Mouse (Mus musculus) right cerebral cortex, postnatal 36 days (tissue): ENCODE results near the gene Nrxn2.

Experiments used
- DNase-seq, 2 experiments: peaks; one replicate each; pipeline ENCODE4 v3.0.0; 2022; ENCODE audit warnings: low spot score in 2 of 2, mixed read lengths in 1 of 2

Gene Nrxn2

DNA sequence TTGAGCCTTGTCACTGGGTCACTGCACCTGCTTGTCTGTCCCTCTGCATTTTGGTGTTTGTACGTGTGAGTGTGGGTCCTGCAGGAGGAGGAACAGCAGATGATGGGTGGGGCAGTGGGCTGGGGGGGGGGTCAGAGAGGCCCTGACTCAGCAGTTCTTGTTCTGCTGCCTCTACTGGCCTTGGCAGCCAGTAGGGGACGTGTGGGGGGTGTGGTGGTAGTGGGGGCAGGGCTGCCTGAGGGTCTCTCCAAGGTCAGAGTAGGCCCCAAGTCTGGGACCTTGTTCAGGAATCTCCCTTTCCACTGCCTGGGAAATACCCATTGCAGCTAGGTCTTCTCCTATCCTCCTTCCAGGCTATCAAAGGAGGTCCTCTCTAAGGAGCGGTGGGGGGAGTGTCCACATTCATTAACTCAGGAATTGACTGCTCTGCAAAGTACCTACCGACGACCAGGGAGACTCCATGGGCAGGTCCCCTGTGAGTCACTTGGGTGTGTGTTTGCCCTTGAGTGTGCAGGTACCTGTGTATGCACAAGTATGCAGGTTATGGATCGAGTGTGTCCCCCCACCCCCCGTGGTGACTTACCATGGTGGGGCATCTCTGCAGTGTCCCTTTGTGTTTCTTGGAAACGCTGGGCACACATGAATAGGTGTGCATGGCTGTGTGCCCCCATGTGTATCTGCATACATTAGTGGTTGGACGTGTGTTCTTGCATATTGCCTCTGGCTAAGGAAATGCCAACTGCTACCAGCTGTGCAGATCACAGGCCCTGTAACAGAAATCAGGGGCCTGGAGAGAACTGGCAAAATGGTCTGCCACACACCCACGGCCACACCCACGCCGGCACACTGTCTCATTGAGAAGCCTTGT is 1.4 kb upstream of the Nrxn2 start:
- no peak for DNase-seq

DNA sequence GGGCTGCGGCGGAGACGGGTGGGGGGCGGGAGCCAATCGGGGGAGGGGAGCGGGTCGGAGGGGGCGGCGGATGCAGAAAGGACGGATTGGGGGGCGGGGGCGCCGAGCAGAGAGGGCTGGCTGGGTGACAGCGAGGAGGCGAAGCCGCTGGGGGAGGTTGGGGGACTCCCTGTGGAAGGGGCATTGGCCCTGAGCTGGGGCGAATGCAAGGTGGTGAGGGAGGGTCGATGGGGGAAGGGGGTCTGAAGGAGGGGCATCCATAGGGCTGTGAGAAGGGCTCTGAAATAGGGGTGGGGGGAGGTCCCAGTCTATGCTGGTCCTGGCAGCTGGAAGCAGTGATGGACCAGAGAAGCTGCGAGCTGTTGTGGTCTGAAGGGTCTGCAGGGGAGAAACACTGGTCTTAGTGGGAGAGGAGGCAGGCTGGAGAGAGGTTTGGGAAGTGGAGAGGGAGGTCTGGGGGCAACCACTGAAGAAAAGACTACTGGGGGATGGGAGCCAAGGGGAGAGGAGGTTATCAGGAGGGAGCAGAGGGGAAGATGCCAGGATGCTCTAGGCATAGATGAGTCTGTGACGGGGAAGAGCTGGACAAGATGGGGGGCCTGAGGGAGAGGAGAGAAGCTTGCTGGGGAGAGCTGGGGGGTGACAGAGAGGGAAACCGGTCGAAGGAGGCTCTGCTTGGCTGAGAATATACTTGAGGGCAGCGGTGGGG is 607 bp downstream of the Nrxn2 start:
- no peak for DNase-seq

DNA sequence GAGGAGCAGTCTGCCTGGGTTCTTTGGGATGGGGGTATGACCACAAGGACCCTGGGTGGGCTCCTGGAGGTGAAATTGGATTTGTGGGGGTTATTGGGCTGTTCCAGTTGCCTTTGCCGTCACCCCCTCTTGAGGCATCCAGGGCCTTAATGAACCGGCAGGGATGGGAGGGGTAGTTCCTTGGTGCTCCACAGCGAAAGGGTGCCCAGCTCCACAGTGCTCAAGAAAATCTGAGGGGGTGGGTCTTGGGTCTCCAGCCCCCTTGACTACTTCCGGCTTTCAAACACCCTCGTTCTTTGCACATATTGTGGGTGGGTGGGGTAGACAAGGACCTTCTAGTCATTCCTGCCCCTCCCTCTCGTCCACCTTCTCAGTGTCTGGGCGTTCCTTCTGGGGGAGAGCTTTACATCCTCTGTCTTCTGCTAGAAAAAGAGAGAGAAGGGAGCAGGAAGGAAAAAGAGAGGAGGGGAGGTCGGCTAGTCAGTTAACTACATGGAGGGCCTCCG is 1.3 kb downstream of the Nrxn2 start:
- no peak for DNase-seq

DNA sequence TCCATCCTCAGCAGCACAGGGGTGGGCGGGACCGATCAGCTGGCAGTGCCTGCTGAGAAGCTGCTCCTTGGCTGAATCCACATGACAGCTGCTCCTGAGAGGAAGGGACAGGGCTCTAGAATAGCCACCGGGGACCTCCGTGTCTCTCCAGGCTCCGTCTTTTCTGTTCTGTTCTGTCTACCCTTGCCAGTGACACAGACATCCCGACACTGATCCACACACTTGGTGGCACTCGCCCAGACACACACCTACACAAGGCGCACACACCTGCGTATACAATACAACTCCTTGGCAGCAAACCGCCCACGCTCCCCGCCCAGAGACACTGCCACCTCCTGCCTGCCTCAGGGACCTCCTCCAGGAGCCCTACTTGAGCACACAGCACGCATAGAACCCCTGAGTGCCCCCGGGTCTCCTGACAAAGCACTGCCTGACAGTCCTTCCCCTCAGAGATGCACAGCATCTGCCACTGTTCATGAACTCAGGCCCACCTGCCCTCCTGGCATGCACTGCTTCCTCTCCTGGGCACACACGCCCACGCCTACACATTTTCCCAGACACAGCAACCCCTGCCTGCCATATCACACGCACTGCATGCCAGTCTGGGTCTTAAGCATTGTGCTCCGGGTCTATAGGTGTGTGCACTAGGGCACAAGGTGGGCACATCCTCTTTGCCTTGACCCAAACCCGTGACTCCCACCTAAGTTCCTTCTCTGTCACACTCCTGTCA is 2.1 kb downstream of the Nrxn2 start:
- peak; percentile 71 to 75 for DNase-seq

DNA sequence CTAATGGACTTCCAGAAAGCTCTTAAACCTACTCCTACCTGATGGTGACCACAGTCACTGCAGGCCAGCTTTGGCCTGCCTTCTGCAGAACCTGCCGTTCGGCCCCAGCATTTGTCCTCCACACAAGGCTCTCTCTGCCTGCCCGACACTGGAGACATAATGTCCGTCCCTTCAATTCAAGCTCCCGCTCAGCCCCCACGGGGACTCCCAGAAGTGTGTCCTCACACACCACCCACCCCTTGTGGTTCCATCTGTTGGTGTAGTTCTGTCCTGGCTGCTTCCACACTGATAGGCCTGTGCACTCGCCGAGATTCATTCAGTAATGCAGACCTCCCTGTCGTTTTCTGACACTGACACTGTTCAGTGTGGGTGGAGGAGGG is 2.7 kb downstream of the Nrxn2 start:
- peak; percentile 69 to 79 for DNase-seq

DNA sequence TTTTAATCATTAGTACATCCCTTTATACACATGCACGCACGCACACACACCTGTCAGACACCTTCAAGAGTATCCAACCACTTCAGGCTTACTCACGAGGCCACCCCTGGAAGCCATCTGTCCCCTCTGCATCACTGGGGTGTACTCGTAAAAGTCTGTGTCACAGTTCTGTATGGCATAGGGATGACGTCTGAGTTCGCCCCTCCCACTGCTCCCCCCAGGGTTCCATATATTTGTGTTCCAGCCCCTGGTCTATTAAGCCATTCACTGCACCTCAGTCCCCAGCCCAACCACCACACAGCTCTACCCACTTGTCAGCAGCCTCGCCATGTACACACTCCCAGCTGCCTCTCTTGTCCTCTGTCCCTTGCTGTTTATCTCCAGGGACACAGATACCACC is 3.5 kb downstream of the Nrxn2 start:
- DNase-seq: no peak

DNA sequence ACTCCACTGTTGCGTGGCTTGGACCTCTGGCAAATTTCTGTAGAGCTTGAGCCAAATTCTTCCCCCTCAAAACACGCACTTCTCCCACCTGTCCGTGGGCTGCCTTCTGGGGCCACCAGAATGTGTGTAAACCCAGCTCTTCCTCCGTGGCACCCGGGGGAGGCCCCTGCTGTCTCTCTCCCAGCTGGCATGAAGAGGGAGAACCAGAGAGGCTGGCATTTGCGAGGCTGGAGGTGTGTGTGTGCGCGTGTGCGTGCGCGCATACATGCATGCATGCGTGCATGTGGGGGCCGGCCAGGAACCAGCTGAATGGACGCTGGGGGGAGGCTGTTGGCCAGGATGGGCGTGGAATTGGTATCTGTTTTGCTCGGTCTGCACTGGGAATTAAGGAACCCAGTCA is 4.7 kb downstream of the Nrxn2 start:
- peak; percentile 71 to 73 for DNase-seq

DNA sequence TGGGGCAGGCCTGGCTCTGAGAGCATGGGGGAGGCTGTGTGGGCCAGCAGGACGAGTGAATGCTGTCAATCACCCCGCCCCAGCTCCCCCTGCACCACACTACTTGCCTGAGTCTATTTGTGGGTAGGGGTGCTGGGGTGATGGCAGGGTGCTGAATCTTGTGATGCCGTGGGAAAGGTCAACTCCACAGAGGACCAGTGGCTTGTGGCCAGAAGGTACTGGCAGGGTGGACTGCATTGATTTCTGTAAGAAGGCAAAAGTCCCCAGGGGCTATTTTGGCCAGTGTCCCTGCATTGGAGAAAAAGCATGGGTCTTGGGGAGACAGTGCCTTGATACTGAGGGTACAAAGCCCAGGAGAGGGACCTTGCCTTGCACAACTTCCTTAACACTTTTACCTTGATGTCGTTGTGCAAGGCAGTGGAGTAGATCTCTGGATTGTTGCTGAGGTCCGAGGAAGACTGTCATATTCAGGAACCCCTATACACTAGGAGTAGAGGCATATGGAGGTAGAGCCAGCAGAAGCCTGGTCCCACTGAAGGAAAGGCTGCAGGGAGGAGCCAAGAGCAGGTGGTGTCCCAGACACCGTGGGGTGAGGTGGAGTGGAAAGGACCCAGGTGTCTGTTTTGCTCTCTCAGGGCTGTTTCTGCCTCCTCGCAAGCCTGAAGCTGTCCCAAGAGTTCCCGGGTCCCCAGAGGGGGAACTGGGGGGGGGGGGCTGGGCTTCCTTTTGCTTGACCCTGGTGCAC is 5.8 kb downstream of the Nrxn2 start:
- DNase-seq: no peak

DNA sequence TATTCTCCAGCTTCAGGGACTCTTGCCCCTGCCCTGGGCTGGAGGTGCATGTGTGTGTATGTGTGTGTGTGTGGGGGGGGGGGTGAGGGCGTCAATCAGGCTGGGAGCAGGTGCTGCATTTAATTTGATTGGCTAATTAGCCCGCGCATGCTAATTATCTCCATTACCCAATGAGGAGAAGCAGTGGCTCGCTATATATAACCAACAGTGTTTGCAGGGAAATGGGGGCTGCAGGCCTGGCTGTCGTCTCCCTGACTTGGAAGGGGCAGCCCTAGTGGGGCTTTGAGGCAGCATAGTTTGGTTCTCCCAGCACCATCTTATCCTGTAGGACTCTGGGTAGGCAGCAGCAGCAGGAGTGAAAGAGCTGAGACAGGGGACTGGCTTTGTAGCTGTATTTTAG is 7.1 kb downstream of the Nrxn2 start:
- no peak for DNase-seq

DNA sequence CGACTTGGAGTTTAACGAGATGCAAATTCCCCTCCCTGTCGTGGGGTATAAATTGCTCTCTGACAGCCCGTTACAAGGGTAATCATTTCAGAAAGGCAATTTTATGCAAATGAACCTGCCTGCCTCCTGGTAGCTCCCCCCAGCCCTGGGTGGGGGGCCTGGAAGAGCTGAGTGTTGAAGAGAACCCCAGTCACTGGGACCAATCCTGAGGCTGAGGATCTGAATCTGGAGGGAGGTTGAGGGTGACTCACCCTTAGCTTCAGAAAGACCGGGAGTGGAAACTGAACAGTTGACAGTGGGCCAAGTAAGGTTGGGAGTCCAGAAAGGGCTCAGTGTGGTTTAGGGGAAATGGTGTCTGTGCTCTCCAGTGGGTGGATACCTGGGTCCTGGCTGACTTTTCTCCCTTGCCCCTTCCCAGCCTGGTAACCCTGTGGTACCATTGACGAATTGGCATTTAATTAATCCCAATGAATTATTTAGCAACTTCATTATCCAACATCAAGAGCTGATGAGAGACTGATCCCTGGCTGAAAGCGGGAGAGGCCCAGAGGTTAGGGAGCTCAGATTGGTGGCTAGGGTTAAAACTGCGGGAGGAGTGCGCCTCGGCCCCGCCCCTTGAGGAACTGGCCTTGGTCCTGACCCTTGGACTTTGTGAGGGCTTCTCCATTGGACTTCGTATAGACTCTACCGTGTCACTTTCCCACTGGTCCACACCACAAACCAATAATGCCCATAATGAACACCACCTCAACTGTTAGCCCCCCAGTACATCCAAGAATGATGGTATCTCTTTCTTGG is 8.4 kb downstream of the Nrxn2 start:
- no peak for DNase-seq

DNA sequence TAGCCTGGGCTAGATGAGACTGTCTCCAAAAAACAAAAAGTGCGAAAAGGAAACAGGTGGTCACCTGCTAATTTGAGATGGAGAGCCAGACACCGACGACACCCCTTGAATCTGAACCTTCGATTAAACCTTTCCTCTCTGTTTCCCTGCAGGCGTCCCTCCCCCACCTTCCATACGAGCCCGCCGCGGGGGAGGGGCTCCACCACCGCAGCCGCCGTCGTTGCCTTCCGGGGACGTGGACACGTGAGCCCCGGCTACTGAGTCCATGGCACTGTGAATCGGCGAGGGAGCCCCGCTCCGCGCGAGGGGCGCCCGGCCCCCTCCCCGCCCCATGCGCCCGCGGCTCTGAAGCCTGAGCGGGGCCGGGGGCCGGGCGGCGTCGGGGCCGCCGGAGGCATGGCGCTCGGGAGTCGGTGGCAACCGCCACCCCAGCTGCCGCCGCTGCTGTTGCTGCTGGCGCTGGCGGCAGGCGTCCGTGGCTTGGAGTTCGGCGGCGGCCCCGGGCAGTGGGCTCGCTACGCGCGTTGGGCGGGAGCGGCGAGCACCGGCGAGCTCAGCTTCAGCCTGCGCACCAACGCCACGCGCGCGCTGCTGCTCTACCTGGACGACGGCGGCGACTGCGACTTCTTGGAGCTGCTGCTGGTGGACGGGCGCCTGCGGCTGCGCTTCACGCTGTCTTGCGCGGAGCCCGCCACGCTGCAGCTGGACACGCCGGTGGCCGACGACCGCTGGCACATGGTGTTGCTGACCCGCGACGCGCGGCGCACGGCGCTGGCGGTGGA is 9.3 kb downstream of the Nrxn2 start:
- no peak for DNase-seq

DNA sequence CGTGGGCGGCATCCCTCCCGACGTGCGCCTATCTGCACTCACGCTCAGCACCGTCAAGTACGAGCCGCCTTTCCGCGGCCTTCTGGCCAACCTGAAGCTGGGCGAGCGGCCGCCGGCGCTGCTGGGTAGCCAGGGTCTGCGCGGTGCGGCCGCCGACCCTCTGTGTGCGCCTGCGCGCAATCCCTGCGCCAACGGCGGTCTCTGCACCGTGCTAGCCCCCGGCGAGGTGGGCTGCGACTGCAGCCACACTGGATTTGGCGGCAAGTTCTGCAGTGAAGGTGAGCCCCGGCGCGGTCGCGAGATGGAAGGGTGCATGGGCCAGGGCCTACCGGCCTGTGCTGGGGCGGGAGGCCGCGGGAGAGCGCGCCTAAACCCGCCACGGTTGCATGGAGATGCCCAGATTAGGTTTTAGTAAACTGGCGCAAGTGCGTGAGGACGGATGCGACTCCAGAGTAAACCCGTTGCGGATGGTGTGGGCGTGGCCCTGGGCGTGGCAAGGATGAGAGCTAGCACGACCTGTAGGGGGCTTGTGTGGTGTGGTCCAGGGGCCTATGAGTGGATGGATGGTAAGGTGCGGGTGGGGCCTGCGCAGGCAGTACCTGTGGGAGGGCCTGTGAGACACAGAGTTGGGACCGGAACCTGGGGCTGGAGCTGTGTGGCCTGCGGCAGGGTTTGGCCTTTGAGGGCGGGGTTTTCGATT is 10.1 kb downstream of the Nrxn2 start:
- DNase-seq: no peak

DNA sequence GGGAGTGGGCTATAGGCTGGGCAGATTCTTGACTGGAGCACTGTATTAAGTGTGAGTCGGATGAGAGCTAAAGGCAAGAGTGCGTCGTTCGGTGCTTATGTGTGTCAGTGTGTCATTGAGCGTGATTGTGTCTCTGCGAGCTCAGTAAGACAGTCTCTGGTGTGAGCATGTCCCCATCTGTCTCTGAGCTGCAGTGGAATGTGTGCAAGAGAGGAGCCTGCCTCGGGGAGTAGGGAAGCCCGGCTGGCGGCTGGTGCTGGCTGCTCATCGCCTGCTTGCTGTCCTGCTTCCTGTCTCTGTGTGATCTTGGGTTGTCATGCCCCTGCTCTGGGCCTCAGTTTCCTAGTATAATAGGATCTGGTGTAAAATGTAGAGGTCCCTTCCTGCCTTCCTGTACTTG is 24.5 kb downstream of the Nrxn2 start:
- DNase-seq: no peak

DNA sequence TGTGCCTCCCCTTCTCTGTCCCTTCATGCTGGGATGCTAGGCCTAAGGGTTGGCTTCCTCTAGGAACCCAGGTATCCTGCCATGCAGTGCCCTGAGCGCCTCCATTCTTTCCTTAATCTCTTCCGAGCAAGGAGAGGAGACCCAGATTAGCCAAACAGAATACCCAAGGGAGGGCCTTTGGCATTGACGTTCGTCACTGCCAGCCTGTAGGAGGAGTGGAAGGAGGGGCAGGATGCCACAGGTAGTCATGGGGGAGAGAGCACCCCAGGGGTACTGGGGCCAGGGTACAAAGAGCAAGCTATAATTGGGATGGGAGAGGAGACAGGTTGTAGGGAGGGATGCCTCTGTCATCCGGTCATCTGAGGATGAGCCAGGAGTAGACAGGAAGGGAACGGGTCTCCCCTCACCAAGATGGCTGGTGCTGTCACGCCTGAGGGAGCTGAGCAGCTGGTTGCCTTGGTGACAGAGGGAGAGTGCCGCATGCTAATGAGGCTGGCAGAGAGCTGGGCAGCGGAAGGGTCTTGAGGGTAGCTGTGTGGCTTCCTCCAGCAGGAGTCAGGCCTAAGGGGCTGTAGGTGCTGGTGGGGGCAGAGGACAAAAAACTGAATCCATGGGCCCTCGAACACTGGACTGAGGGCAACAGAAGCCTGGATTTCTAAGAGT is 27.4 kb downstream of the Nrxn2 start:
- no peak for DNase-seq

DNA sequence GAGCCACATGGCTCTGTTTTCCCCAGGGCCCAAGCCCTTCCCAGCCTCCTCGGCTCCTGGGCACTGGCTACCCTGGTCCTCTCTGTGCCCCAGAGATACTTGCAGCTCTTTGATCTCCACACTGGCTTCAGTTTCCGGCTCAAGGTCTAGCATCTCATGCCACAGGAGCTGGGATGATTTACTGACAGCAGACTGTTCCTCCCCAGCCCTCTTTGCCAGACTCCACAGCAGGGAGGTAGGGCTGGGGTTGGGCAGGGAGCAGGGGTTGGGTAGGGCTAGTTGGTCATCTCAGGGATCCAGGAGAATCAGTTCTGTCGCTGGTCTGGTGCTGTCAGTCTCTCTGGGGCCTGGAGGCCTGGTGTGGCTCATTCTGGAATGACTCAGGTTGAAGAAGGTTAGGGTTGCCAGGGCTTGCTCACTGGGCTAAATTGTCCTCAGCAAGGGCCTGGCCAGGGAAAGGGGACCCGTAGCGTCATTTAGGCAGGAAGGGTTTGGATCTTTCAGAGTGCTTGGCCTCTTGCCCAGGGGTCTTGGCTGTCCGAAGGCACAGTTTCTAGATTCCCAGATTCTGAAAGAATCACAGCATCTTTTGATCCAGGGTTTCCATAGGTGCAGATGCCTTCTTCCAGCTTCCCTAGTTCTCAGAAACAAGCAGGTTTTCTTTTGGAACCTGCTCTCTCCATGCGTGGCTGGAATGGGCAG is 28.4 kb downstream of the Nrxn2 start:
- no peak for DNase-seq

DNA sequence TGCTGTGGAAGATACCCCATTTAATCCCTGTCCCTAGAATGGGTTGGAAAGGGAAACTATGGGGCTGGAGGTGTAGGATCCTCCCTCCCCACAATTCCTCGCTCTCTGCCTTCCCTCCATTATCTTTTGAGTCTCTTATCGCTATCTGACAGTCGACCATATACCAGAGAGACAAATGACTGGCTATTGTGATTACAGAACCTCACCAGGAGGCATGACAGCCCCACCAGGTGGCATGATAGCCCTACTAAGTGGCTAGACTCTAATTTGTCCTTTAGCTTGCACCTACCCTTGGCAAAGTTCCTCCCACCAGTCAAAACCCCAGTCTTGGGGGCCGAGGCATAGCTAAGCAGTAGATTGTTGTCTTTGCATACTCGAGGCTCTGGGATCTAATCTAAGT is 30.2 kb downstream of the Nrxn2 start:
- no peak for DNase-seq

DNA sequence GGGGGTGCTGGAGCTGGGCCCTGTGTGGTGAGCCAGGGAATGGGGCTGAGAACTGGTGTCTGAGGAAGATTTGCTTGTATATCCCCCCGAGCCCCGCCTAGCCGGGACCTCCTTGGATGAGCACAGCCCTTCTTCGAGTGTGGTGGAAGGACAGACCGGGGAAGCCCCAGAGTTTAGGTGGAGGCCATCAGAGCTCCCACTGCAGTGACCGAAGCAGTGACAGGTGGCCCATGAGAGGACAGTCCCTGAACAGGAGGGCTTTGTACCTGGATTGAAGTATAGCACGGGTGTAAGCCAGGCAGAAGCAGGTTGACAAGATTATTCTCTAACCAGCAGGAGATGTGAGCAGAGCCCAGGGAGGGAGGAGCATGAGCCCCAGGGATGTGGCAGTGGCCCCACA is 31.3 kb downstream of the Nrxn2 start:
- no peak for DNase-seq

DNA sequence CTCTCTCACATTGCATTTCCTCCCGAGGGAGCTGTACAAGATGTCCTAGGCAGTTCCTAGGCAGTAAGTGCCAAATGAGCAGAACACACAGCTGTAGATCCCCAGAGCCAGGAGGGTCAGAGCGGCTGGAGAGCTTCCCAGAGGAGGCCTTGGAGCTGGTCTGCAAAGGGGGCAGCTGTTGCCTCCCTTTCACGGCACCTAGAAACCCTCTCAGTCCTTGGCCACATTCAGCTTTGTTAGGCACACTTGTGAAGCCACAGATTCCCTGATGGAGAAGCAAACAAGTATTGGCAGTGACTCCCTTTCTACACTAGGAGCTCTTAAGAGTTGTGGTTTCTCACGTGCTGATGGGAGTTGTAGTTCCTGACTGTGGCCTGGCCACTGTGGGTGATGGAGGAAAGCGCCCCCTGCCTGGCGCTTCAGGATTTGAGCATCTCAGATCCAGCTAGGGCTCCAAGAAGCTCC is 33.5 kb downstream of the Nrxn2 start:
- peak; percentile 71 to 82 for DNase-seq
